Mouse (Mus musculus) neural tube, embryonic 13.5 days (tissue): ENCODE results near the gene Adig. TPM values are rescaled to one million over a fixed set of nuclear protein-coding genes. Genes with fewer than 3 reads are reported as not detected.
A peak's percentile ranks its signal among the peaks of the same experiment; 100 is the strongest.

Source experiments
- ATAC-seq: fragments of 200-750 bp; cut with Nextera tagmentation; 2 replicates; pipeline ENCODE4 v1.8.0; 2017; ENCODE audit warnings: low read depth, mild to moderate bottlenecking, moderate TSS enrichment, moderate library complexity
- H3K27ac ChIP-seq: fragments of 300-500 bp; sonication (generic); replicated peaks from 2 replicates; pipeline ENCODE4 v1.5.1; 2015; ENCODE audit warnings: moderate library complexity, mild to moderate bottlenecking, inconsistent platforms
- H3K27me3 ChIP-seq: fragments of 300-500 bp; sonication (generic); 2 replicates; pipeline ENCODE4 v1.6.1; 2015; ENCODE audit warnings: mild to moderate bottlenecking, inconsistent platforms
- H3K36me3 ChIP-seq: fragments of 300-500 bp; sonication (generic); 2 replicates; pipeline ENCODE4 v1.6.1; 2015; ENCODE audit warnings: mild to moderate bottlenecking, inconsistent platforms
- H3K4me1 ChIP-seq: fragments of 300-500 bp; sonication (generic); replicated peaks from 2 replicates; pipeline ENCODE4 v1.6.1; 2015; ENCODE audit warnings: inconsistent platforms
- H3K4me2 ChIP-seq: fragments of 300-500 bp; sonication (generic); 2 replicates; pipeline ENCODE4 v1.6.1; 2015; ENCODE audit warnings: inconsistent platforms, mild to moderate bottlenecking, moderate library complexity
- H3K4me3 ChIP-seq: fragments of 300-500 bp; sonication (generic); 2 replicates; pipeline ENCODE4 v1.5.1; 2015; ENCODE audit warnings: mild to moderate bottlenecking, inconsistent platforms
- H3K9ac ChIP-seq: fragments of 300-500 bp; sonication (generic); 2 replicates; pipeline ENCODE4 v1.6.1; 2015; ENCODE audit warnings: moderate library complexity, mild to moderate bottlenecking, inconsistent platforms
- H3K9me3 ChIP-seq: fragments of 300-500 bp; sonication (generic); 2 replicates; pipeline ENCODE4 v1.6.1; 2016; ENCODE audit warnings: inconsistent platforms
- WGBS: fragments of 180-500 bp; shearing (Covaris S2); methylation state at CpG from one replicate; pipeline ENCODE4 v1.1.7; 2015; 5-methylcytosine and 5-hydroxymethylcytosine counted together
- polyA plus RNA-seq: library from polyadenylated mRNA; unstranded; fragments of >200 nt; fragmentation: Nextera tagmentation; extraction: Ambion mirVana; gene quantifications from 2 replicates; pipeline ENCODE4 v1.2.1, GENCODE M21; 2015

Gene Adig
- polyA plus RNA-seq, 1 experiment from 2014 or later = not detected

DNA sequence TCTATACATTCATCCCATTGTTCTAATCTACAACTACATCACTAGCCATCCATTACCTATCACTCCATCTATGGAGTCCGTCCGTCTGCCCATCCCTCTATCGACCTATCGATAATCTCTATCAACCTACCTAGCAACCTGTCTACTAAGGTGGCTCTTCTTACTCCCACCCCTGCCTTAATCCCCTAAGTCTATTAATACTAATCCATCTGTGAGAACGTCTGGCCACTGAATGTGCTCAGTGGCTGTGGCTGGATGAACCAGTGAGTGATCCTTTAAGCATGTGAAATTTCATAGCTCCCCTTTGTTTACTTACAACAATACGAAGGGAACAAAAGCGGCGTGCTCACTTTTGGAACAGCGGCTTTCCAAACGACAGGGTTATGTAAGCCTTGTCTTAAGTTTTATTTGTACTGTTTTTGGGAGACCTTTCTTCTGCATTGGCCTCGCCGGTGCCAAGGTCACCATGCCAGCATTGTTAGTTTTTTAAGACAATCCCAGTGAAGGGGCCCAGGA is 11.5 kb downstream of the Adig start:
- H3K27me3 ChIP-seq = no peaks in the 10 kb centered on the region
- ATAC-seq = no peak
- WGBS = 84% methylated on average over 12 of the region's 12 CpGs

DNA sequence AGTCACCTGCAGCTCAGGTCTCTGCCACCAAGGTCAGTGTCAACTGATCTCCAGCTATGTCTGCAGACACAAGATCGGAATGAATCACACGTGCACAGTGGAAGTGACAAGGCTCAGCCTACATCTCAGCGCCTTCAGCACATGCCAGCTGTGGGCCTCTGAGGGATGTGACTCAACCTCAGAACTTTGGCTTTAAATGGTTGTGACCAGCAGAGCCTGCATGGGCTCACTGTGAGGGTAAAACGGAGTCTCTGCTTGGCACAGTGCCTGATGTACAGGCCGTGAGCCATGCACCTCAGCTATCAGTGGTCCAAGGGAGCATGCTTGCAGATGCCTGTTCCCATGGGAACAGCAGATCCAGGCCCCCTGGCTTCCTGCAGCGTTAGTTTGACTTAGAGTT is 16.2 kb downstream of the Adig start:
- no peak overlapping the region for H3K27ac ChIP-seq
- ATAC-seq = no peak
- H3K4me1 ChIP-seq = no peaks in the 10 kb centered on the region
- no peaks in the 10 kb centered on the region for H3K36me3 ChIP-seq
- H3K9ac ChIP-seq = no peak overlapping the region
- H3K9me3 ChIP-seq = peaks cover 8% of the 10 kb centered on the region; the same call in 1 of the 2 replicates
- no peaks in the 10 kb centered on the region for H3K27me3 ChIP-seq
- H3K4me2 ChIP-seq = no peak overlapping the region
- WGBS = 67% methylated on average over 6 of the region's 6 CpGs
- no peak overlapping the region for H3K4me3 ChIP-seq

More for the DNA sequence above, 11.5 kb downstream of the Adig start:
- H3K9ac ChIP-seq = no peak overlapping the region
- no peak overlapping the region for H3K4me2 ChIP-seq
- H3K9me3 ChIP-seq = no peaks in the 10 kb centered on the region
- H3K4me1 ChIP-seq = no peaks in the 10 kb centered on the region
- no peak overlapping the region for H3K27ac ChIP-seq
- H3K36me3 ChIP-seq = no peaks in the 10 kb centered on the region
- H3K4me3 ChIP-seq = no peak overlapping the region

DNA sequence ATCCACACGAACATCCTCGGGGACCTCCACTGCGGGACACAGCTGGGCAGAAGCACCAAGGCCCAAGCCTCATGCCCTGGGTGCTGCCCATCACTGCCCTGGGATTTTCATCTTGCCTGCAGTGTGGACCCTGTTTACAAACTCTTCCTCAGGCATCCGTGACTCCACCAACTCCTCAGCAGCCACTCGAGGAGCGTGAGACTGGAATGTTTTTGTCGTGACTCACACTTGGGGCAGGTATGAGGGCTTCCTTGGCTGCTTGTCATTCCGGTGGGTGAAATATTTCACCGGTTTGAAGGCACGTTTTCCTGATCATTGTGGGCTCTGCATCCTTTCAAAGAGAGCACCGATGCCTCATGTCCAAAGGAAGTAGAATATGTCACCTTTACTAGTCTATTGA is 16.7 kb downstream of the Adig start:
- no peak overlapping the region for H3K27ac ChIP-seq
- H3K9me3 ChIP-seq = peaks cover 8% of the 10 kb centered on the region; the same call in 1 of the 2 replicates
- H3K27me3 ChIP-seq = no peaks in the 10 kb centered on the region
- WGBS = 83% methylated on average over 11 of the region's 11 CpGs
- no peak overlapping the region for H3K9ac ChIP-seq
- no peak for ATAC-seq
- H3K4me2 ChIP-seq = no peak overlapping the region
- no peaks in the 10 kb centered on the region for H3K4me1 ChIP-seq
- H3K36me3 ChIP-seq = no peaks in the 10 kb centered on the region
- H3K4me3 ChIP-seq = no peak overlapping the region

DNA sequence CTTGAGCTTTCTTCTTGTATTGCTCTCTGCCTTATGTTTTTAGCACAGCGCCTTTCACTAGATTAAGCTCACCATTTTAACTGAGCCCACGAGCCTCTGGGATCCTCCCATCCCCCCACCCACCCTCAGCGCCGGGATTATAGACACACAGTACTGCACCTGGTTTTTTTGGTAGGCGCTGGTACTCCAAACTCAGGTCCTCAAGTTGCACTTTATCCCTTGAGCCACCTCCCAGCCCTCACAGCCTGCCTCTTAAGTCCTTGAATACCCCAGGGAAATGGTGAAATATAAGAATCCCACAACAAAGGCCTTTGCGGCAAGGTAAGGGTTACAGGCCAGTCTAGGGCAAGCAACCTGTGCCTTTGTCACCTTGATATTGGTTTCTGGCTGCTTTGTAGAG is 17.4 kb downstream of the Adig start:
- Histone ChIP-seq H3K4me2 (no peak overlapping the region), H3K36me3 (no peaks in the 10 kb centered on the region), H3K27ac (no peak overlapping the region), H3K4me3 (no peak overlapping the region), H3K9me3 (peaks cover 8% of the 10 kb centered on the region; the same call in 1 of the 2 replicates), H3K4me1 (no peaks in the 10 kb centered on the region), H3K9ac (no peak overlapping the region), H3K27me3 (no peaks in the 10 kb centered on the region)
- ATAC-seq = no peak
- 82% methylated on average over 6 of the region's 6 CpGs for WGBS

DNA sequence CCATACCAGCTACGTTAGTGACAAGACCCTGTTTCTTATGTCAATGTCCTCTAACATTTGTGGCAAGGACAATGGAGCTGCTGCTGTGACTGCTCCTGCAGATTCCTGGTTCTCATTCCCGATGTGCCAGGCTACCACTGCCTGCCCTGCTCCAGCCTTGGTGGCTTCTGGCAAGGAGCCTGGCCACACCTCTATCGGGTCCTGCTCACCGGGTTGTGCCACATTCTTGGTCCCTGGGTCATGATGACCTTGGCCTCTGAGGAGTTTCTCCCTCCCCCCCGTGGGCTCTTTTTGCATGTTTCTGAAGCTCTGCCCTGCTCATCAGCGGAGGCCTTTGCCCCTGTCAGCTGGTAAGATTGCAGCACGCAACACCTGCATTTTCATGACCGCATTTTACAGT is 20.6 kb downstream of the Adig start:
- no peak overlapping the region for H3K4me3 ChIP-seq
- no peaks in the 10 kb centered on the region for H3K27me3 ChIP-seq
- H3K4me1 ChIP-seq = no peaks in the 10 kb centered on the region
- no peak overlapping the region for H3K4me2 ChIP-seq
- no peak for ATAC-seq
- peaks cover 8% of the 10 kb centered on the region; the same call in 1 of the 2 replicates for H3K9me3 ChIP-seq
- H3K36me3 ChIP-seq = no peaks in the 10 kb centered on the region
- WGBS = 82% methylated on average over 8 of the region's 8 CpGs
- H3K27ac ChIP-seq = no peak overlapping the region
- H3K9ac ChIP-seq = no peak overlapping the region

DNA sequence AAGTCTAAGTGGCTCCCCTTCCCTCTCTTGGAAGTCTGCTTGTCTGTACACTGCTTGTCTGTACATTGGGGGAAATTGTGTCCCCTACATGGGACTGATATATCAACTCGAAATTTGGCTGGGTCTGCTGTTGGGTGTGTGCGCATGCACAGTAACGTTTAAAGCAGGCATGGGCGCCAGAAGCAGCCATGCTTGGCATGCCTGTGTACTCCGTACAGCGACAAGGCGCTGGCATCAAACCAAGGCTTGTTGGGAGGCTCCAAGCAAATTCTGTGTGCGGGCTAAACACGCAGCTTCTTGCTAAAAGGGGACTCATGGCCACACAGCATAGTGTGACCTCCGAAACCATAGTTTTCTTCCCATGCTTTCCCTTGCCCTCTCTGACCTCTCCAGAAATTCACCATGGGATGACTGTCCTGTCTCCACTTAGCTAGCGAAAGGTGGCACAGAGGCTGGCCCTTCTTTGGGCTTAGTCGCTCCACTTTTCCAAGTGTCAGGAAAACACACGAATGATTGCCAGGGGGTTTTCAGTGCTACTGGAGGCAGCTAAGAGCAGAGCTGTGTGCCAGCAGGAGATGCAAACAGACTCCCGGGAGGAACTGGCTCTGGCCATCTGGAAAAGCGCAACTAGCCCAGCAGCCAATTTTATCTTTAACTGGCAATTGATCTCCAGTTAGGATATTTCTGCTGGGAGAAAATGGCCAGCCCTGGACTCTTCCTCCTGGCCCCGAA is 21.9 kb downstream of the Adig start:
- WGBS = 86% methylated on average over 16 of the region's 16 CpGs
- ATAC-seq = no peak

DNA sequence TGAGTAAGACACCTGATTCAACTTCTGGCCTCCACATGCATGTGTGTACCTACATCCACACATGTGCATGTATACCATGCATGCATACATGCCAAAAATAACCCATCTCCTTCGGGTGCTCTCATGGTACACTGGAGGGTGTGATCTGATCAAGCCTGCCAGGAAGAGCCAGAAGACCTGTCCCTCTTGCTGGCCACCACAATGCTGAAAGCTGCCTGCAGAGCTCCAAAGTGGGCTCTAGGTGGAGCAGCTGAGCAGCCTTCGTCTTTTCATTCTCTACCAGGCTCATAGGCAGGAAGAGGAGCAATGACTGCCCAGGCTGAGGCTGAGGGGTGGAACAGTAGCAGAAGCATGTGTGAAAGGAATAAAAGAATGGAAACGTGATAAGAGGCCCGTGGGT is 31.7 kb downstream of the Adig start:
- H3K9me3 ChIP-seq = no peaks in the 10 kb centered on the region
- 11% methylated on average over 4 of the region's 4 CpGs for whole genome bisulfite sequencing
- H3K4me3 ChIP-seq = no peak overlapping the region
- peak; percentile 32; the same call in 1 of the 2 replicates for ATAC-seq
- no peak overlapping the region for H3K9ac ChIP-seq
- no peaks in the 10 kb centered on the region for H3K27me3 ChIP-seq
- no peaks in the 10 kb centered on the region for H3K4me1 ChIP-seq
- H3K27ac ChIP-seq = no peak overlapping the region
- no peak overlapping the region for H3K4me2 ChIP-seq
- no peaks in the 10 kb centered on the region for H3K36me3 ChIP-seq

More for the DNA sequence above, 21.9 kb downstream of the Adig start:
- no peak overlapping the region for H3K4me3 ChIP-seq
- peaks cover 8% of the 10 kb centered on the region; the same call in 1 of the 2 replicates for H3K9me3 ChIP-seq
- H3K27ac ChIP-seq = no peak overlapping the region
- H3K4me2 ChIP-seq = no peak overlapping the region
- no peaks in the 10 kb centered on the region for H3K4me1 ChIP-seq
- H3K9ac ChIP-seq = no peak overlapping the region
- no peaks in the 10 kb centered on the region for H3K36me3 ChIP-seq
- no peaks in the 10 kb centered on the region for H3K27me3 ChIP-seq

DNA sequence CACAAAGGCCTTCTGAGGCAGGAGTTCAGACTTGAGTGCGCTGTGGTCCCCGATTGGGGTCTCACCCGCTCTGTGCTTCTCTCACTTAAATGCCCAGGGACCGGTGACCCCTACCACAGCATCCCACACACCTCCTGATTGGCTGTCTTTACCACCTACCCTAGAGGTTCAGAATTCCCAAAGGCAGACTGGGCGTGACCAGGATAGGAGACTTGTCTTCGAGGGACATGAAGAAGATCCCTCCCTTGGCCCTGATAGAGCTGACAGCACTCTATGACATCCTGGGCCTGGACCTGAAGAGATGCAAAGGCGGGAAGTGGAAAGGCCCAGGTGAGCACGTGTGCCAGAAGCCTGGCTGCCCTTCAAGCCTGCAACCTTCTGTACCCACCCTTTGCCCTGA is 32.1 kb downstream of the Adig start:
- Histone ChIP-seq H3K36me3 (no peaks in the 10 kb centered on the region), H3K4me2 (no peak overlapping the region), H3K27me3 (no peaks in the 10 kb centered on the region), H3K27ac (no peak overlapping the region), H3K4me3 (no peak overlapping the region), H3K9ac (no peak overlapping the region), H3K9me3 (no peaks in the 10 kb centered on the region), H3K4me1 (no peaks in the 10 kb centered on the region)
- peak; percentile 47; the same call in 1 of the 2 replicates for ATAC-seq
- WGBS = 83% methylated on average over 8 of the region's 8 CpGs

DNA sequence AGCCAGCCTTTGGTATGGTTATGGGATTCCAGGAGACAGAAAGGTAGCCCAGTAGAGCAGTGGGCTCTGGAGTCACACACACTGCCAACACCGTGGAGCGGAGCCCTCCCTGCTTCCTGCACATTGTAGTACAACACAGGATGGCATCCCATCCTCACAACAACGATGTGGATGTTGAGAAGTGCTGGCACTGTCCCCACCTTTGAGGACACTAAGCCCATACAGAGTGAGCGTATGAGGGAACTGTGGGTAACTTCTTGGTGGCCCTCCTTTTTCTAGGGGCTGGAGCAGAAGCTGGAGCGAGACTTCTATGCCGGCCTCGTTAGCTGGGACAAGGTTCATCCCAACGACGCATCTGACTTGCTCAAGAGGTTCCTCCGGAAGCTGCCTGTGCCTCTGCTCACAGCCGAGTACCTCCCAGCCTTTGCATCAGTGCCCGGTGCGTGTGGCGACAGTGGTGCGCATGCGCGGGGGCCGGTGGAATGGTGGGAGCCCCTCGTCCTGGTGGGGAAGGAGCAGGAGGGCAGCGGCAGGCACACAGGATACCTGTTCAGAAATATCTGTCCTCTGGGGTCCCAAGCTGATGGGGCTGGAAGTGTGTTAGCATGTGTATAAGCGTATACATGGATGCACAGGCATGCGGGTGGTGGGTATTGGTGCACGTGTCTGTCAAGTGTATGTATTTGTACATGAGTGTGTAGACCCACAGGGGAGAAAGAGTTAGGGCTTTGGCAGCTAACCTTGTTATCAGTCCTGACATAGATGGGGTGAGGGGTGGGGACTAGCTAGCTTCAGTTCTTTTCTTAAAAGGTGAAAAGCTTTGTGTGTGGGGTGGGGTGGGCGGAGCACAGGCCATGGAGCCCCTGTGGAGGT is 37.3 kb downstream of the Adig start:
- H3K27ac ChIP-seq = no peak overlapping the region
- H3K9ac ChIP-seq = peak overlapping the region; percentile 45; the same call in 1 of the 2 replicates
- peak overlapping the region; percentile 17 for H3K4me3 ChIP-seq
- WGBS = 57% methylated on average over 24 of the region's 24 CpGs
- ATAC-seq = peak; percentile 77; the same call in 1 of the 2 replicates
- H3K27me3 ChIP-seq = peaks cover 3% of the 10 kb centered on the region; the same call in 1 of the 2 replicates
- H3K4me2 ChIP-seq = peak overlapping the region; percentile 47
- H3K36me3 ChIP-seq = no peaks in the 10 kb centered on the region
- H3K4me1 ChIP-seq = 0 out of 2 replicates have a peak, but pooled peaks cover 4% of the 10 kb centered on the region
- H3K9me3 ChIP-seq = no peaks in the 10 kb centered on the region

DNA sequence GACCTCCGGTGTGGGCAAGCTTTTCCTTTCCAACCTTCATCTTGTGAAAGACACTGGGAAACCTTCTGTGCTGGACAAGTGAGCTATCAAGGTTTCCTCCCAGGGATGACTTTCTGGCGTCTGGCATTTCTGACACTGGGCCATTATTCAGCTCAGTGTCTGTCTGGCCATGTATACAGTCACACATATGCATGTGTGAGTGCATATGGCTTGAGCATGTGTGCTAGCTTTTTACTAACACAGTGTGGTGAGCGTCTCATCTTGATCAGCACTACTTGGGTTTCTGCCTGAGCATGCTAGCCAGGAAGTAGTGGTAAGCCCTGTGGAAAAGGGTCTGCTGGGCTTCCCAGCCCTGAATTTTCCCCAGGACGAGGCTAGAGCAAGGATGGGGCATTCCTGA is 38.9 kb downstream of the Adig start:
- Histone ChIP-seq H3K9ac (no peak overlapping the region), H3K27me3 (peaks cover 3% of the 10 kb centered on the region; the same call in 1 of the 2 replicates), H3K27ac (no peak overlapping the region), H3K4me3 (no peak overlapping the region), H3K9me3 (no peaks in the 10 kb centered on the region), H3K4me1 (0 out of 2 replicates have a peak, but pooled peaks cover 4% of the 10 kb centered on the region), H3K36me3 (no peaks in the 10 kb centered on the region), H3K4me2 (no peak overlapping the region)
- WGBS = 64% methylated on average over 4 of the region's 4 CpGs
- no peak for ATAC-seq

DNA sequence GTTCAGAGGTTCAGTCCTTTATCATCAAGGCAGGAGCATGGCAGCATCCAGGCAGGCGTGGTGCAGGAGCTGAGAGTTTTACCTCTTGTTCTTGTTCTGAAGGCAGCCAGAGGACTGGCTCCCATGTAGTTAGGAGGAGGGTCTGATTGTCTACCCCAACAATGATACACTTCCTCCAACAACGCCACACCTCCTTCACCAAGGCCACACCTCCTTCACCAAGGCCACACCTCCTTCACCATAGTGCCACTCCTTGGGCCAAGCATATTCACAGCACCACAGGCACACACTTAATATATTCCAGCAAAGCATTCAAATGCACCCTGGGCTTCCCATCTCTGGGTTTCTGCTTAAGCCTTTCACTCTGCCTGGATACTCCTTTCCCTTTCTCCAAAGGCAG is 42.9 kb downstream of the Adig start:
- H3K4me1 ChIP-seq = no peaks in the 10 kb centered on the region
- H3K27me3 ChIP-seq = peaks cover 21% of the 10 kb centered on the region
- no peak overlapping the region for H3K4me2 ChIP-seq
- ATAC-seq = no peak
- 70% methylated on average over 2 of the region's 2 CpGs for WGBS
- no peak overlapping the region for H3K27ac ChIP-seq
- H3K9ac ChIP-seq = no peak overlapping the region
- no peak overlapping the region for H3K4me3 ChIP-seq
- no peaks in the 10 kb centered on the region for H3K9me3 ChIP-seq
- H3K36me3 ChIP-seq = no peaks in the 10 kb centered on the region

DNA sequence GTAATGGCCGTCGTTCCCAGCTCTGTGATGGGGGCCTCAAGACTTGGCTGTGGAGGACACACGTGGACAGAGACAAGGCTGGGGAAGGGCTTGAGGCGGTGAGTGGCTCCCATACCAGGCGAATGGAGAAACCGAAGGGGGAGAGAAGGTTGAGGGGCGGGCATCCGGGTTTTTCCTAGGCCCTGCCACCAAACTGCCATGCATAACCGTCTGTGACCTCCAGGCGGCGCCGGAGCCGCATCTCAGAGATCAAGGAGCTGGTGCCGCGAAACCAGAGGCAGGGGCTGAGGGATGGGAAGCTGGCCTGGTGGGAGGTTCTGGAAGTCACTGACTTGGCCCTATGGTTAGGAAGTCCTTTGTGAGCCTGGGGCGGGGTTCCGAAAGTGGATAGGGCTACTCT is 44.3 kb downstream of the Adig start:
- Histone ChIP-seq H3K27ac (no peak overlapping the region), H3K36me3 (no peaks in the 10 kb centered on the region), H3K27me3 (peaks cover 35% of the 10 kb centered on the region), H3K4me1 (no peaks in the 10 kb centered on the region), H3K9ac (peak overlapping the region; percentile 58), H3K4me2 (peak overlapping the region; percentile 38), H3K9me3 (no peaks in the 10 kb centered on the region), H3K4me3 (no peak overlapping the region)
- WGBS = 3% methylated on average over 17 of the region's 17 CpGs
- peak; percentile 77 for ATAC-seq
